Mouse (Mus musculus): ENCODE results near the gene Tmem266.

DNA sequence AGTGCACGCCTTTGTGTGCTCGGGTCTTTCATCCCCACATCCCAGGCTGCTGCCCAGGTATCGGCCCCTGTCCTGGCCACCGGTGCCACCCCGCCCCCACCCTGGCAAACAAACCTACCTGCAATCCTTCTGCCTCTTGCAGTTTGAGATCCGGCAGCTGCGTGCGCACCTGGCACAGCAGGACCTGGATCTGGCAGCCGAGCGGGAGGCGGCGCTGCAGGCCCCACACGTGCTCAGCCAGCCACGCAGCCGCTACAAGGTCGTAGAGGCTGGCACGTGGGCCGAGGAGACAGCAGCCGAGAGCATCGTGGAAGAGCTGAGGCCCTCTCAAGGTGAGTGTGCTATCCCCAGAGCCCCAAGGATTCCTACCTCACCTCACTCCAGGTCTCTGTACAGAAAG lies 103.4 kb downstream of the Tmem266 start:
- TF ChIP-seq CTCF (IDR thresholded peaks at IDR 0.05; ENCODE audit: low read depth, low read length) = no peak
- no peak for TF ChIP-seq POLR2A (IDR thresholded peaks at IDR 0.05; ENCODE audit: borderline replicate concordance, low read depth, low read length)

Data from bone marrow macrophage, adult 2 months (primary cell).